Mouse (Mus musculus): Measurements from ENCODE around the gene Cckbr. TPM values are rescaled to one million over a fixed set of nuclear protein-coding genes. Genes with fewer than 3 reads are reported as not detected.

The Cckbr gene
- polyA plus RNA-seq, 1 experiment from 2014 or later: 3.6 TPM

DNA sequence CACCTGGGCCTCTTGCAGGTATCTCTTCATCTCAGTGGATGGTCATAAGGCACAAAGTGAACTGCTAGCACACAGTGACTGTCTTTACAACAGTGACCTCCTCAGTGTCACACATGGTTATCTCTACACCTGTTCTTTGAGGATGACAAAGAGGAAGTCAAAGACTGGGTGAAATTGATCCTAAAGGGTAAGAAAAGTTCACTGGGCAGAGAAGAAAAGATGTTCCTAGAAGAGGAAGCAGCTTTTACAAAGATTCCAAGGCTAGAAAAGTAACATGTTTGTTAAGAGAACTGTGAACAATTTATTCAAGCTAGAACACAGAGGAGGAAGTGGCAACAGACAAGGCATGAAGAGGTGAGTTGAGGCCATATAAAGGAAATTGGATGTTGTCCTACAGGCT is 29.4 kb upstream of the Cckbr start:
- Histone ChIP-seq H3K36me3 (ENCODE audit: control insufficient read depth, insufficient read depth, low read length) (no peaks in the 10 kb centered on the region), H3K9me3 (ENCODE audit: control insufficient read depth, low read length) (no peaks in the 10 kb centered on the region), H3K27ac (replicated peaks) (no peak overlapping the region), H3K4me3 (ENCODE audit: low read depth, low read length) (no peak overlapping the region), H3K27me3 (ENCODE audit: control insufficient read depth, insufficient read depth, low read length) (no peaks in the 10 kb centered on the region), H3K4me1 (replicated peaks; ENCODE audit: control insufficient read depth, insufficient read depth) (no peaks in the 10 kb centered on the region), H3K9ac (ENCODE audit: low read length) (no peak overlapping the region), H3K4me2 (replicated peaks; ENCODE audit: low read depth) (no peak overlapping the region)
- ATAC-seq (ENCODE audit: low FRiP score, low TSS enrichment): no peak
- no peak for DNase-seq (ENCODE audit: low spot score)
- TF ChIP-seq CTCF (IDR thresholded peaks at IDR 0.05; ENCODE audit: low read depth) (no peak), EP300 (optimal IDR thresholded peaks at IDR 0.05) (no peak)

- H3K9ac ChIP-seq (ENCODE audit: low read length): peak overlapping the region; percentile 88
- no peak for TF ChIP-seq CTCF (IDR thresholded peaks at IDR 0.05; ENCODE audit: low read depth)
- no peak for TF ChIP-seq EP300 (optimal IDR thresholded peaks at IDR 0.05)
- WGBS: under 1% methylated on average over 25 of the region's 25 CpGs
- peak; percentile 51 for DNase-seq (ENCODE audit: low spot score)
- H3K4me1 ChIP-seq (replicated peaks; ENCODE audit: control insufficient read depth, insufficient read depth): no peaks in the 10 kb centered on the region
- H3K27ac ChIP-seq (replicated peaks): peak overlapping the region; percentile 85
- ATAC-seq (ENCODE audit: low FRiP score, low TSS enrichment): no peak
- no peaks in the 10 kb centered on the region for H3K9me3 ChIP-seq (ENCODE audit: control insufficient read depth, low read length)
- H3K27me3 ChIP-seq (ENCODE audit: control insufficient read depth, insufficient read depth, low read length): no peaks in the 10 kb centered on the region
- H3K4me2 ChIP-seq (replicated peaks; ENCODE audit: low read depth): peak overlapping the region; percentile 66
- peak overlapping the region; percentile 80 for H3K4me3 ChIP-seq (ENCODE audit: low read depth, low read length)
- H3K36me3 ChIP-seq (ENCODE audit: control insufficient read depth, insufficient read depth, low read length): no peaks in the 10 kb centered on the region
Measured at GRCm38 (mm10) chr7:105399058-105399934, 26.2 kb upstream of the Cckbr start.

DNA sequence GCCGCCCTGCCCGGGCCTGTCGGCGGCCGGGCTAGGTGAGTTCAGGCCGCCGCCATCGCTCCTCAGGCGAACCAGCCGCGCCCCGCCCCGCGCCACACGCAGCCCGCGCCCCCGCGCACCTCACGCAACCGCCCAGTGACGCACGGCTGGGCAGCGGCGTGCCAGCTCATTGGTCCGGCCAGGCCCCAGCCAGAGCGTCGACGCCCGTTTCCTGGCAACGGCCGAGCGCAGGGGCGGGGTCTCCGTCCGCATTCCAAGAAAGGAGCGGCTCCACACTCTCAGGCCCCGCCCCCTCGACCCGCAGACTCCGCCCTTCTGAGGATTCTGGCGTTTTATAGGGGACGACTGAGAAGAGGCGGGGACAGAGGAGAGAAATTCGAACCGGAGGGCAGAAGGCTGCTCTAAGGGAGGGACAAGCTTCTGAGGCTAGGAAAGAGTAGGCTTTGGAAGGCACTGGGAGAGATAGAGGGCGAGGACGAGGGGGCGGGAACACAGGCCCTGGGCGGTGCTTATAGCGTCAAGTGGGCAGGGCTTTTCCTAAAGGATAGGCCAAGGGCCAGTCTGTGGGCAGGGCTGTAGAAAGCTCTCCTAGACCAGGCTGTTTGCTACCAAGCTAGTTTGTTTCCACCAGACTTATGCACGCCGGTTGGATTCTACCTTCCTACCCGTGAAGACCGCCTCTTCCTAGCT is 25.5 kb upstream of the Cckbr start, which contains the start of gene Fam160a2:
Fam160a2 (minus strand) TSS at position 120 of the 690 bp plus-strand sequence.
- Histone ChIP-seq H3K27ac (replicated peaks) (peak within 1 kb of the TSS; percentile 85), H3K27me3 (ENCODE audit: control insufficient read depth, insufficient read depth, low read length) (no peaks in the 10 kb centered on the region), H3K4me1 (replicated peaks; ENCODE audit: control insufficient read depth, insufficient read depth) (no peaks in the 10 kb centered on the region), H3K4me2 (replicated peaks; ENCODE audit: low read depth) (peak within 1 kb of the TSS; percentile 66), H3K9me3 (ENCODE audit: control insufficient read depth, low read length) (no peaks in the 10 kb centered on the region), H3K9ac (ENCODE audit: low read length) (peak within 1 kb of the TSS; percentile 88), H3K4me3 (ENCODE audit: low read depth, low read length) (peak within 1 kb of the TSS; percentile 80), H3K36me3 (ENCODE audit: control insufficient read depth, insufficient read depth, low read length) (no peaks in the 10 kb centered on the region)
- peak; percentile 100 for DNase-seq (ENCODE audit: low spot score)
- ATAC-seq (ENCODE audit: low FRiP score, low TSS enrichment): peak; percentile 99
- TF ChIP-seq CTCF (IDR thresholded peaks at IDR 0.05; ENCODE audit: low read depth): 0 out of 2 replicates have a peak, but pooled peaks have one; percentile 2
- no peak for TF ChIP-seq EP300 (optimal IDR thresholded peaks at IDR 0.05)
- under 1% methylated on average over 55 of the region's 55 CpGs for WGBS

GRCm38 (mm10) chr7:105404268-105404667 is 21.3 kb upstream of the Cckbr start, which contains the start of gene Cnga4:
Gene Cnga4 (plus strand): TSS chr7:105404568.
- DNase-seq (ENCODE audit: low spot score) (no peak), ATAC-seq (ENCODE audit: low FRiP score, low TSS enrichment) (no peak)
- no peaks in the 10 kb centered on the region for H3K36me3 ChIP-seq (ENCODE audit: control insufficient read depth, insufficient read depth, low read length)
- H3K9me3 ChIP-seq (ENCODE audit: control insufficient read depth, low read length): no peaks in the 10 kb centered on the region
- H3K4me2 ChIP-seq (replicated peaks; ENCODE audit: low read depth): no peak within 1 kb of the TSS
- H3K9ac ChIP-seq (ENCODE audit: low read length): no peak within 1 kb of the TSS
- TF ChIP-seq CTCF (IDR thresholded peaks at IDR 0.05; ENCODE audit: low read depth) (no peak), EP300 (optimal IDR thresholded peaks at IDR 0.05) (no peak)
- H3K4me1 ChIP-seq (replicated peaks; ENCODE audit: control insufficient read depth, insufficient read depth): no peaks in the 10 kb centered on the region
- no peak within 1 kb of the TSS for H3K27ac ChIP-seq (replicated peaks)
- H3K27me3 ChIP-seq (ENCODE audit: control insufficient read depth, insufficient read depth, low read length): no peaks in the 10 kb centered on the region
- no peak within 1 kb of the TSS for H3K4me3 ChIP-seq (ENCODE audit: low read depth, low read length)
- 67% methylated on average over 5 of the region's 5 CpGs for WGBS

DNA sequence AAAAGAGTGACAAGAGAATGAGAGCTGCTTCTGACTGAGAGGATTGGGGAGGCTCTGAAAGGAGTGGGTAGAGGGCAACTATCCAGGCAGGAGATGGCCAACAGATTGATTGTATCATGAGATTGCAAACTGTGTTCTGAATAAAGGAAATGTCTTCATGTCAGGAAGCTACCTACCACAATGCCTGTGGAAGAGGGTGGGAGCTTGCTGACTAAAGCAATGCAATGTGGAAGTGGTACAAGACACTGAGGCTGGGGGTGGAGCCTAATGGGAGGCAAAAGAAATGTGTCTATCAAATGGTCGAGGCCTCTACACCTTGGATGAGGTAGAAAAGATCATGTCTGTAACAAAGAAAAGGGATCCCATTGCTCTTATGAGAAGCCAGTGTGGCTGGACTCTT is 19.2 kb upstream of the Cckbr start:
- no peak overlapping the region for H3K9ac ChIP-seq (ENCODE audit: low read length)
- H3K4me3 ChIP-seq (ENCODE audit: low read depth, low read length): no peak overlapping the region
- H3K9me3 ChIP-seq (ENCODE audit: control insufficient read depth, low read length): no peaks in the 10 kb centered on the region
- no peak for TF ChIP-seq EP300 (optimal IDR thresholded peaks at IDR 0.05)
- TF ChIP-seq CTCF (IDR thresholded peaks at IDR 0.05; ENCODE audit: low read depth): no peak
- no peak for DNase-seq (ENCODE audit: low spot score)
- 67% methylated on average over 1 of the region's 1 CpGs for WGBS
- no peaks in the 10 kb centered on the region for H3K27me3 ChIP-seq (ENCODE audit: control insufficient read depth, insufficient read depth, low read length)
- H3K4me2 ChIP-seq (replicated peaks; ENCODE audit: low read depth): no peak overlapping the region
- H3K36me3 ChIP-seq (ENCODE audit: control insufficient read depth, insufficient read depth, low read length): no peaks in the 10 kb centered on the region
- no peak overlapping the region for H3K27ac ChIP-seq (replicated peaks)
- ATAC-seq (ENCODE audit: low FRiP score, low TSS enrichment): no peak
- no peaks in the 10 kb centered on the region for H3K4me1 ChIP-seq (replicated peaks; ENCODE audit: control insufficient read depth, insufficient read depth)

Measured in stomach, postnatal 0 days (tissue).